Mouse (Mus musculus) liver, embryonic 14.5 days (tissue): ENCODE measurements at regions not wholly inside any gene's neighbourhood (a gene's known extent, or its start where the extent isn't known, plus 50 kb on each side); places are given as distances from the start of the nearest gene placed in this dataset.

Experiments used
- CTCF ChIP-seq: IDR thresholded peaks from 2 replicates; pipeline ENCODE4 v1.5.1; 2016; ENCODE audit warnings: antibody characterized with exemption, low read depth, control low read depth
- EP300 ChIP-seq: IDR thresholded peaks from 2 replicates; pipeline ENCODE4 v1.6.1; 2016; ENCODE audit warnings: antibody characterized with exemption, low read depth

DNA sequence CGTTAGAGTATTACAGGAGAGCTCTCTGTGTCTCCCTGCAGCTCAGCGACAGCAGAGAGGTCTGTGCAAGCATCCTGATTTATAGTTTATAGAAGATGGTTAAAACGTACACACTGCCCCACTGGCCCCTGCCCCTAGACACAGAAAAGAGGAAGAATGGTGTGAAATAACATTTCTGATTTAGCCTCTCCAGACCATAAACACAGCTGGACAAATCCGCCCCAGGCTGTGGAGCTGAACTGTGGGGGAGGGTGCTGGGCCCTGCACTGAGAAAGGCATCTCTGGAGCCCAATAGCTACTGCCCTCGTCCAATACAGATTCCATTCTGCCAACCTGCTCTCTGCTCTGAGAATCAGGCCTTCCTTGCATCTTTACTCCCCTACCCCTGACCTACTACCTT lies 112.4 kb downstream of the Cct6b start:
- no peak for TF ChIP-seq CTCF
- TF ChIP-seq EP300, result no peak
